Mouse (Mus musculus): ENCODE data around the gene Gm45716.

The Gm45716 gene

DNA sequence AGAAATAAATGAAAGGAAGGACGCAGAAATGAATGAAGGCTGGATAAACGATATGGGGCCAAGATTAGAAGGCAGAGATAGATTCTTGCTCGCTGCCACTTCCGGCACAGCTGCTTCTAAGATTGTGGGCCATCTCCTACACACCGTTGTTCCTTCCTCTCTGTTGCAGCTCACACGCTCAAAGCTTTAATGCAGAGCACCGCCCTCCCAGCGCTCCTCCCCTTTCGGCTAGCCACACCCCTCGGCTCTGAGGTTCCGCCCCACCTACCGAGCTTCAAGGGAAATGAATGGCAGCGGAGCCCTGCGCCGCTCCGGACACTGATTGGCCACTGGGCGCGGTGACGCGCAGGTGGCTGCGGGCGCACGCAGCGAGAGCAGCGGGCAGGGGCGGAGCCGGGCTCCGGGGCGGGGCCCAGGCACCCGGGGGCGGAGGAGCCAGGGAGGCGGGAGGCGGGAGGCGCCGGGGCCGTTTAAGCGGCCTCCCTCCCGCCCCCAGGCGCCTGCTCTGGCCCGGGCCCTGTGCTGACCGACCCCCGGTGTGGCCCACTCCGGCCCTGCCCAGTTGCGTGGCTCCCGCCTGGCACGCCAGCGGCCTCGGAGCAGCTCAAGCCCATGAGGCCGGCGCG lies 61.7 kb downstream of the Gm45716 start, which contains the start of gene Mmd:
Gene Mmd, plus strand, starts transcription at position 432 of the 626 bp plus-strand sequence.
- in situ Hi-C loops (cut with MseI, MboI) = no loop called here

DNA sequence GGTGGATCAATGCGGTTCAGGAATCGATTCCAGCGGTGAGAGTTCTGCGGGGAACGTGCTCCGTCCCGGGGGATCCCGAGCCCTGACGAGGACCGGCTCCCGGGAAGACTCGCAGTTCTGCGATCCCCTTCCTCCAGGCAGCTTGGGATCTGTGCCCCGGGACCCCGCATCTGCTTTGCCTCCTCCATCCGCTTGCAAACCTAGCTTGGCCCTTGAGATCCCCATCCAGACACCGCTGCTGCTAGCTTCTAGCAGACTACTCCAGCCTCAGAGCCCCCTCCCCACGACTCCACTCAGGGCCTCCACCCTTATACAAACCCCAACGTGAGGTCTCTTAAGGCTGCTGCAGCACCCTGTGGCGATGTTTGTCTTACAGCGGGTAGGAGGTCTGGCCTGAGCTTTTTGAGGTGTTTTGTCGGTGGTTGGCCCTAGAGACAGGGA lies 62.2 kb downstream of the Gm45716 start:
- in situ Hi-C loops (cut with MseI, MboI) = no loop called here

DNA sequence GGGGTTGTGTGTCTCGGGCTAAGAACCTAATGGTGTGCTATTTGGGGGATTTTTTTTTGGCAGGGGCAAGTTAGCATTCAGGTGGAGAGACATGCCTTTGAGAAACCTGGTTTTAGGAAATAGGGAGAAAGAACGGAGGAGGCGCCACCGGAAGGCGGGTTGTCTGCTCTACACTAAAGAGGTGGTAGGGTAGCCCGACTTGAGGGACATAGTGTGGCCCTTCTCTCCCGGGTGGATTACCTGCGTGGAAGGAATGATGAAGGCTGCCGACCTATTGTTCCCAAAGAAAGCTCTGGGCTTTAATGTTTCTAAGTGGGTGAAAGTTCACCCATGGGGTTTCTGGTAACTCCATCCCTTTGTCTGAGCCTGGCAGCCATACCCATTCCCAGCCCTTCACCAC lies 62.7 kb downstream of the Gm45716 start:
- in situ Hi-C loops (cut with MseI, MboI) = no loop called here

DNA sequence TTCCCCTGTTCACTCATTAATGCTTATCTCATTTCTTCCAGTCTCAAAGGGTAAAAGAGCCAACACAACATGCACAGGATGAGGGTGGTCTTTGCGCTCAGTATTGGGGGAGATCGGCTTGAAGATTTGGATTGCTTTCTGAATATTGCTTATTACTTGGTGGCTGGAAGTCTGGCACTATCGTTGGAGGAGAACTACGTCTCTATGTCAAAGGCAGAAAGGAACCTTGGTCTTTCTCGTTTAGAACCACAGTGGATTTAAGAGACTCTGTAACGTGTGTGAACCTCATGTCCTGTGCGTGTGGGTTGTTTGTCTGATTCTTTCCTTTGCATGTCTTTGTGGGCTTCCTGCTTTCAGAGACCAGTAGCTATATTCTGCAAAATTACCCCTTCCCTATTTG lies 63.2 kb downstream of the Gm45716 start:
- in situ Hi-C loops (cut with MseI, MboI) = no loop called here

DNA sequence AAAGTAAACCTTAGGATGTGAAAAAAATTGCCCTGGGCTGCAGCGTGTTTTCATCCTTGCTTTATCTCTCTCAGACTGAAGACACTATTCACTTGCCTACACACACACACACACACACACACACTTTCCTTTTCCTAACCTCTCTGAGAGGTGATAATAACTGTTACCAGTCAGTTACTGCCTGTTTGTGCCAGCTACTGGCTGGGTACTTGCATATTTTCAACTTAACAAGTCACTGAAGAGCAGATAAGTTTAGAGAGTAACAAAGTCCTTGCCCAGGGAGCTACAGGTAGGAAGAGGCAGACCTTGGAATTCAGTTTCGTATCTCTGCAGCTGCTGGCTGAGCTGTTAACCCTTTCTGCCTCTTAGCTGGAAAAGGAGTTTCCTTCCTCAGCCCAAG lies 64.4 kb downstream of the Gm45716 start:
- in situ Hi-C loops (cut with MseI, MboI) = no loop called here

DNA sequence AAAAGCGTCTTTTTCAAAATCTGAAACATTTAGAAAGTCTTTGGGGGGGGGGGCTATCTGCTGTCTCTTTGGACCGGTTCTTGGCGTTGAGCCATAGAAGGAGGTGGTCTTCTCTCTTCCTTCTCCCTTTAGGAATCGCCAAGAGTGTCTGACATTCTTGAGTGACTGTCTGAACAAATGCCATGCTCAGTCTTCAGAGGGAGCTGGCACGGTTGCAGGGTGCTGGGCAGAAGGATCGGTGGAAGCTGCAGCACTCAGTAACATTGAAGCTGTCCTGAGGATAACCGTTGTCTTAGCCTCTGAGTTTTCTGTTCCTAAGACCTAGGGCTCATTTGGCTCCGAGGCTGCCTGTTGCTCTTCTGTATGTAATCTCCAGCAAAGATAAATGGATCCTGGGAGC lies 64.9 kb downstream of the Gm45716 start:
- in situ Hi-C loops (cut with MseI, MboI) = no loop called here

DNA sequence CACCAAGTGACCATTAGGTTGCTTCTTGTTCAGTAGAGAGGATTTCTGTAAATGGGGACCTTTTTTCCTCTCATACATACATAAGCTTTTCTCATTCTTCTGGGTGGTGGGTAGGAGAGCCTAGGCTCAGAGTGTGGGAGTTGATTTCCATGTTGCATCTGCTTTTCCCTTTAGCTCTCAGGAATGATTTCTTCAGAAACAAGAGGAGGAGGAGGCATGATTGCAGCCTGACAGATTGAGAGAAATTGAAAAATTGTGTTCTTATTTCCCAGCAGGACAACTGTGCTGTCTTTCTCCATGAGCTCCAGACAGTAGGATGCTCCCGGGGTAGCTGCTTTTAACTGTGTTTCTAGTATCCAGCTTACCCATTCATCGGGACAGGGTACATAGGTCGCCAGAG lies 67.1 kb downstream of the Gm45716 start:
- in situ Hi-C loops (cut with MseI, MboI) = no loop called here

DNA sequence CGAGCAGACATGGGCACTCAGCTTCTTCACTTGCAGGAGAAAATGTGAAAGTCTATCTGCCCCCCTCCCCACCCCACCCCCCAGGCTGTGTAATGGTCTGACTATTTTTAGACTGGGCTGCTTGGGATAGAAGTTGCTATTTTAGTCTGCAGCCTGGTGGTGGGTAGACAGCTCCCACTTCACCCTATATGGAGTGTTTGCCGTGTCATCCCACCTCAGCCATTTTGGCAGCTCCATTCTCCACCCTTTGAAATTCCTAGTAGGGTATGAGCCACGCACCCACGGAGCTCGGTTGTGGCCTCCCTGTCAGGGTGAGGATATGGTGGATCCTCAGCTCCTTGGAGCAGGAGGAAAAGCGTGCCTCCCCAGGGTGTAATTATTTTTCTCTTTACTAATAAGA lies 68.2 kb downstream of the Gm45716 start:
- in situ Hi-C loops (cut with MseI, MboI) = no loop called here

DNA sequence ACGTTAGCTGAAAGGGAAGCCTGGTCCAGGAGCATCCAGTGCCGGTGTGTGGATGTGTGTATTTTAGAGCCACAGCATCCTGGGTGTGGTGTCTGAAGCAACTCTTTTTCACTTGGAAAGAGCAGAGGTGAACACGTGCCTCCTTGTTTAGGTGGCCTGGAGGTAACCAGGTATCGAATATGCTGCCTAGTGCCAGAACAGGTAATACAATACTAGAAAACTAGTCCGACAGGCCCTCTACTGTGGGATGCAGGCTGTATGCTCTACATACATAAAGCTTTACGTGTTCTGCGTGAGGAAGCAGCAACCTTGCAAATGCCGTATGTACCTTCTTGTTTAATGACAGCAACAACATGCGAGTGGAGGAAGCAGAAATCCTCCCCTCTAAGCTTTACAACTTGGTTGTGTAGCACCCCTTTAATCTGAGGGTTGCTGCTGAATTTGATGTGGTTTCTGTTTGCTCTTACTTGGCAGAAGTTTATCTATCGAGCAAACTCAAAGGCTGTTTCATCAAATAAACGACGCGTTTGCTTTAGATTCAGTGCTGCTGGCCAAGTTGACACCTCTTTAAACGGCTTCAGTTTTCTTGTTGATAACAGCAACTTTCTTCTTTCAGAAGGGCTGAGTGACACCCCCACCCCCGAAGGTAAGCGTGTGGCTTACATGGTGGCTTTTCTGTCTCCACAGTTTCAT lies 69.5 kb downstream of the Gm45716 start:
- in situ Hi-C loops (cut with MseI, MboI) = no loop called here

DNA sequence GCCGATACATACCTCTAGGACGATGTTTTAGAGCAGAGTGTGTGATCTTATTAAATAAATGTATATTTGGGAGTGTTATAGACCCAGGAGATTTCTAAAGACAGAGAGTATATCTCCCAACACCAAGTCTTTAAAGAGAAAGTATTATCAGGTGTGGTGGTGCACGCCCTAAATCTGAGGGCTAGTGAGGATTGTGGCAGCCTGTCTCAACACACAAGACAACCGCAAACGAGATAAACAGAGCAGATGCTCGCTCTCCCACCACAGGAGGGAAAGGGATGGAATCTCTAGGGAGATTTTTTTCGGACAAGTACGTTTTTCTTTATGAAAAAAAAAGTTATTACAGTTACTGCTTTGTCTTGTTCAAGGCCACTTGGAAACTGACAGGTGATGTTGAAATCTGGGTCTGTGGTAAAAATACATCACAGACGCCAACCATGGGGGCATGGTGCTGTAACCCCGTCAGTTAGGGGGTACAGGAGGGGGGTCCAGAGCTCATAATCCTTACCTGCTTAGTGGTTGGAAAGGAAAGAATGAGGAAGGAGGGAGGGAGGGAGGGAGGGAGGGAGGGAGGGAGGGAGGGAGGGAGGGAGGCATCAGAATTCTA lies 70.9 kb downstream of the Gm45716 start:
- in situ Hi-C loops (cut with MseI, MboI) = no loop called here

DNA sequence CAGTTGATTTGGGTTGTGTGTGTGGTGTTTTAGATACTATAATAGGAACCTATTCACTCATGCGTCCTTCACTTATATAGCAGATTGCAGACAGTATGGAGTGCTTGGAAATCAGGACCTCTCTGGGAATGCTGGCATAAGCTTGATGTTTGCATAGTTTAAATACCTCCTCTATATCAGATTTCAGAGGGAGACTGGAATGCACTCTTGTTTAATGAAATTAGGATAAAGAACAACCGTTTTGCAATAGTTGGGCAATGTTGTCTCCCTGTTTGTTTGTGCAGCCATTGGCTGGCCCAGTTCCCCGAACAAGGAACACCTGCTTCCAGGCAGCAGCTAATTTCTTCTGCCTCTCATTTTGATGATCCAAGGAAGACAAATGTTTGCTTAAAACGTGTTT lies 71.6 kb downstream of the Gm45716 start:
- in situ Hi-C loops (cut with MseI, MboI) = no loop called here

DNA sequence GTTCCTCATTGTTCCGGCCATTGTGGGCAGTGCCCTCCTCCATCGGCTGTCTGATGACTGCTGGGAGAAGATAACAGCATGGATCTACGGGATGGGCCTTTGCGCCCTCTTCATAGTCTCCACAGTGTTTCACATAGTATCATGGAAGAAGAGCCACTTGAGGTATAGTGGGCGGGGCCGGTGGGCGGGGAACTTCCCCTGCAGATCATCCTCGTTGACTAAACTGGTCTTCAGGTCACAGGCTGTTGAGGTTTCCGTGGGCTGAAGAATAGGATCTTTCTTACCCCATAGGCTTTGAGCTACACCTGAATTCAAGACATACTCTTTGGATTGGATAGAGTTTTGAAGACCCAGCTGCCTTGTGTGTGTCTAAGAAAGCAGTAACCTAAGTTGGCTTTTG lies 72.3 kb downstream of the Gm45716 start:
- in situ Hi-C loops (cut with MseI, MboI) = no loop called here

DNA sequence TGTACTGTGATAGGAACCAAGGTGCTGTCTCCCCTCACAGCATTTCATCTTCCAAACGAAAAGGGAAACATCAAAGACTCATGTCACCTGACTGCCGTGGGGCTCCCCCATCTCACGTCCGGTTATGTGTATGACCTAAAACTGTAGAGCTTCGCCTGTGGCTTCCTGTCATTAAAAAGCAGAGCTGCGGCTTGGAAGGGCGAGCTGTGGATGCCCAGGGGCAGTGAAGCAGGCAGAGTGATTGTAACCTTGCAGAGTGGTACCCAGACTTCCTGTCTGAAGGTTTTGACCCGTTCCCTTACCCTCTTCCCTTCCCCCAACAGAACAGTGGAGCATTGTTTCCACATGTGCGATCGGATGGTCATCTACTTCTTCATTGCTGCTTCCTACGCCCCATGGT lies 76.7 kb downstream of the Gm45716 start:
- in situ Hi-C loops (cut with MseI, MboI) = no loop called here

DNA sequence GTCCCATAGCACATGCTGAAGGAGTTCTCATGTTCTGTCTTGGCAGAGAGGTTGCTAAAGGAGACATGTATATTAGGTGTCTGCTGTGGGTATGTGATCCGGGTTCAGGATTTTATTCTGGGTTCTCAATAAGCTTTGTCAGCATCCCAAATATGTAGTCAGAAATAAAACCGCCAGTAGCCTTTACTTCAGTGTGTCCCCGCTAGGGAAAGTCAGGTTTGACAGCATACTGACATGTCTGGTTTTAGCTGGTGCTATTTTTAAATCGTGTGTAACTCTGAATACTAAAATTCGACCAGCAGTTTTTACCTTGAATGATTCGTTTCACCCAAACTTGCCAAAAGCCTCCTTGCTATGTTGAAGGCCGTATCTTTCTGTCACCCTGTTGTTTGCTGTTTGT lies 78.1 kb downstream of the Gm45716 start:
- in situ Hi-C loops (cut with MseI, MboI) = no loop called here

DNA sequence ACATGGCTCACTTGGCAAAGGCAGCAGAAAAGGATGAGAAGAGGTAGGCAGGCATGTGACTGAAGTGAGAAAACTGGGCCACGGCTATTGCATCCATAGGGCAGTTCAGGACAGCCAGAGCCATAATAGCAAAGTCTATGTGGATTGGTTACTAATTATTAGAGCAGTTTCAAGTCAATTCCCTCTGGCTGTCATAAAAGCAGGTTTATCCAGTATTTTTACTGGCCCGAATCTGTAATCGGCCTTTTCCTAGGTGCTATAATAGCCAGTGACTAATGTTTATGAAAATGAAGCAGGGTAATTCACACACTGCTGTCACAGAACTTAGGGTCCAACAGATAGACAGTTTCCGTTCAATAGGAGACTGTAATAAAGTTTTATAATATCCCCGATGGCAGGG lies 81.5 kb downstream of the Gm45716 start:
- in situ Hi-C loops (cut with MseI, MboI) = no loop called here

DNA sequence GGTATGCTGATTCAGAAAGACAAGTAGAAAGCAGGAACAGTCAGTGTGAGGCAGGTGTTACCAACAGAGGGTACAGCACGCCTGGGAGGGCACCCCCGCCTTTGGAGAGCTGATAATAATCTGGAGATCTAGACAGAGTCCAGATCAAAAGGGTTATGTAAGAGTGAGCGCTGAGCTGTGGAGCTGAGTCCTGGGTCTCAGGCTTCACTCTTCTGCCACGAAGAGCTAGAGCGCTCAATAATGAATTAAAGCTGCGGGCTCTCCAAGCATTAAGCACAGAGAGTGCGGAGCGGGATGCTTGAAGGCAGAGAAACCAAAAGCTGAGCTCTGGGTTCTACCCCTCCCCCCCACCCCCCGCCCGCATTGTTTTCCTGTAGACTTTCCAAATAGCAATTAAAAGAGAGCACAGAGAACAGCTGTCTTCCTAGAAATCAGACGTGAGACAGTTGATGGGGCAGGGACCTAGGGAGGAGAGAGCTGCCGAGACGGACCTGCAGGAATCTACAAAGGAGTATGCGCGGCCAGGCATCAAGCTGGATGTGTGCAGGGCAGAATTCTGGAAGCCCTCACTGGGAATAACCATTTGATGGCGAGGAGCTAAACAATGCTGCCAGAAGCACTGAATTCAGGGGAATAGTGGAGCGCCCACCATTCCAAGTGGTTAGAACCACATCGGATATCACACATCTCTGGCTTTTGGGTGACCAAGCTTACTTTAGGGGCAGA lies 82.1 kb downstream of the Gm45716 start:
- in situ Hi-C loops (cut with MseI, MboI) = no loop called here

DNA sequence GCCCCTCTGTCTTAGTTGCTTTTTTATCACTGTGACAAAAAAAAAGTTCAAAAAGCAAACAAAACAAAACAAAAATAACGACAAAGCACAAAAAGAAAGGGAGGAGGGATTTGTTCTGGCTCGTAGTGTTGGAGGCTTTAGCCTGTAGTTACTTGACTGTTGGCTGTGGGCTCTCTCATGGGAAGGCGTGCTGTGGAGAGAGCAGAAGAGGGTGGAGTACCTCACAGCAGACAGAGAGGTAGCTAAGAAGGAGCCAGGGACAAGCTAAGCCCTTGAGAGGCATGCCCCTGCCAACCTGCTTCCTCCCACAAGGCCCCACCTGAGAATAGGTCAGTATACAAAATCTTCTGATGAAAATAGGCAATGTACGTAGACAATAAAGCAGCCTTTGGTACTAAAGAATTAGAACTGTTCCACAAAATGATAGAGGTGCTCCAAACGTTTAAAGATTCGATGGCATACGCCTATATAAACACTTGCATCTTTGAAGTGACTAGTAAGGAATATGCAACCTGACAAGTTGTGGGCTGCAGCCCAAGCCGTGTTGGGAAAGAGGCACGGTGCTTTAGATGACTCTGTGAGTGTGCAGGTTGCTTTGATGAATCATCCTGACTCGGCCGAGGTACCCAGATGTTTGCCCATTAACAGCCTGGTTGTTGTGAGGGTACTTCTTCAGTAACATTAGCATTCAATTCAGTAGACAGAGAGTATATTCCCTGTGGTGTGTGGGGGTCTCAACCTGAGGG lies 82.8 kb downstream of the Gm45716 start:
- in situ Hi-C loops (cut with MseI, MboI) = no loop called here

DNA sequence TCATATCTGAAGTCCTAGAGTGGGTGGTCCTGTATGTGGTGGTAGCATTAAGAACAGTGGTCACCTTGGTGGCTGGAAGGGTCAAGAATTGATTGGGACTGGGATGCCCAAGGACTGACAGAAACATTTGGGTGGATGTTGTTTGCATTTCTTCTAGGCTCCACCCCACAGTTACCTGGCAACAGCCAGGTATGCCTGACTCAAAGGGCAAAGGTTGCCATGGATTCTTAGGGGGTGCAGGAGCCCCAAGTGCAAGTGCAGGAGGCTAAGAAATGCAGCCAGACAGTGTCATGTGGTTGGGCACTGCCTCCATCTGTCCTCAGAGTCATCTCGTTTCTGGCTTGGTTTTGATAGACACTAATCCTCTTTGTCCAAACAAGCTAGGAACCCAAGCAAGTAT lies 86.7 kb downstream of the Gm45716 start:
- in situ Hi-C loops (cut with MseI, MboI) = no loop called here

DNA sequence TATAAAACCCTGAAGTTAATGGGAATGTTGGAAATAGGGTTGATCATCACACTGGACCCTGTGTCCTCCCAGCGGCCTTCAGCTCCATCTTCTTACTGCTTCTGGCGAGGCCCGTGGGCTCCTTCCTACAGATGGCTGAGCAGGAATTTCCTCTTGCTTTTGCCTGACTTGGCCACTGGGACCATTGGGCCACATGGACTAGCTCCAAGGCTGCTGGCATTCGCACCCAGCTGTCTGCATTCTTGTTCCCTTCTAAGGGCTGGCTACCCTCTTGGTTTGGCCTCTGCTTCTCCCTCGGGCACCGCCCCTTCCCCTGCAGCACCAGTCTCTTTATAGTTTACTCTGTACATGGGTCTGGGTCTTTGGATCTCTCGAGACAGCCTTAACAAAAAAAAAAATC lies 88.2 kb downstream of the Gm45716 start:
- in situ Hi-C loops (cut with MseI, MboI) = no loop called here

DNA sequence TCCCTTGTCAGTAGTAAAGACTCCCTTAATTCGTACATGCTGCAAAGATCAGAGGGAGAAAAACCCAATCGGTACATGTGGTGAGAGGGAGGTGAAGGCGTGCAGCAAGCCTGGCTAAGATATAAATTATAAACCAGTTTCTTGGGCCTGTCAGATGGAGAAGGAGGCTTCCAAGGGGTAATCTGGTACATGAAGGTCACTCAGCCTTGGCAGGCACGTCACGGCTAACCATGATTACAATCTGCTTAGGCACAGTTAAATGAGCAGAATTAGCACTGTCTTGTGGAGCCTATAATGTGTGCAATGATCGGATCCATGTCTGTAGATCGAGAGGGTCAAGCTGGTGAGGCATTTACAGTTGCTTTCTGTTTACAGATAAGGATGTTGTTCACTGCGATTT lies 88.7 kb downstream of the Gm45716 start:
- in situ Hi-C loops (cut with MseI, MboI) = no loop called here

DNA sequence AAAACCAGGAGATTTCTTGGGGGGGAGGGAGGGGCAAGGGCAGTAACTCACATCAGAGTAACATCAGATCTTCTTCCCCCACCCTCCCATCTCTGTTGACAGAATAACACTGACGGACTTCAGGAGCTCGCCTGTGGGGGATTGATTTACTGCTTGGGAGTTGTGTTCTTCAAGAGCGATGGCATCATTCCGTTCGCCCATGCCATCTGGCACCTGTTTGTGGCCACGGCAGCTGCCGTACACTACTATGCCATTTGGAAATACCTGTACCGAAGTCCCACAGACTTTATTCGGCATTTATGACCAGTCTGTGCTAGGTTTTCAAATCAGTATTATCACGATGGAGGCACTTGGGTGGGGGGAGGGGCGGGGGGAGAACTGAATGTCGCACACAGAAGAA lies 89.1 kb downstream of the Gm45716 start:
- in situ Hi-C loops (cut with MseI, MboI) = no loop called here

DNA sequence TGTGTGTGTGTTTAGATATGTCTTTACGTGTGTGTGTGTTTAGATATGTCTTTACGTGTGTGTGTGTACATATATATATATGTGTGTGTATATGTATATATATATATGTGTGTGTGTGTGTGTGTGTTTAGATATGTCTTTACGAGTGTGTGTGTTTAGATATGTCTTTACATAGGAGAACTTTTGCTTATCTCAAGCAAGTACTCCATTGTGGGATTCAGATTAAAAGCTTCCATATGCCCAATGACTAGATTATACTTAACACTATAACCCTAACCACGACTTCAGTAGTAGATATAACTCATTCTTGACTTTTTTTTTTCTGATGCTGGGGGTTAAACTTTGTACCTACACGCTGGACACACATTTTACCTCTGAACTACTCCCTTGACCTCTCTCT lies 92.6 kb downstream of the Gm45716 start:
- in situ Hi-C loops (cut with MseI, MboI) = no loop called here
